Mouse (Mus musculus) kidney, adult 2 months (tissue): ENCODE data around the gene Ajm1. TPM values are rescaled to one million over a fixed set of nuclear protein-coding genes. Genes with fewer than 3 reads are reported as not detected.

Experiments
- DNase-seq: peaks from one replicate; pipeline ENCODE4 v3.0.0; 2021
- H3K27ac ChIP-seq: fragments of 200-500 bp; 2 replicates; pipeline ENCODE4 v1.5.1; 2012; ENCODE audit warnings: low read depth, low read length, control low read depth, inconsistent platforms; ENCODE audit not compliant: insufficient read depth
- H3K27me3 ChIP-seq: fragments of 200-500 bp; replicated peaks from 2 replicates; pipeline ENCODE4 v1.6.1; 2012; ENCODE audit warnings: mild to moderate bottlenecking, moderate library complexity, low read length, inconsistent platforms; ENCODE audit not compliant: control insufficient read depth, insufficient read depth
- H3K36me3 ChIP-seq: fragments of 200-500 bp; 2 replicates; pipeline ENCODE4 v1.6.1; 2012; ENCODE audit warnings: mild to moderate bottlenecking, moderate library complexity, low read length, inconsistent platforms; ENCODE audit not compliant: control insufficient read depth, insufficient read depth
- H3K4me1 ChIP-seq: fragments of 200-500 bp; 2 replicates; pipeline ENCODE4 v1.6.1; 2011; ENCODE audit warnings: low read length; ENCODE audit not compliant: control insufficient read depth, insufficient read depth
- H3K4me3 ChIP-seq: fragments of 200-500 bp; 2 replicates; pipeline ENCODE4 v1.5.1; 2011; ENCODE audit warnings: mild to moderate bottlenecking, low read depth, low read length, control low read depth; ENCODE audit not compliant: insufficient read depth
- CTCF ChIP-seq: fragments of 200-500 bp; conservative IDR thresholded peaks from 2 replicates; pipeline ENCODE4 v1.5.1; 2011; ENCODE audit warnings: low read depth, mild to moderate bottlenecking, control low read depth, low read length, moderate library complexity, mixed read lengths; ENCODE audit not compliant: insufficient read depth, insufficient read length
- POLR2A ChIP-seq: fragments of 200-500 bp; IDR thresholded peaks from one replicate; pipeline ENCODE4 v1.6.1; 2011; ENCODE audit warnings: low read depth, low read length, control low read depth
- WGBS: fragments of 180-500 bp; shearing (Covaris S2); methylation state at CpG from one replicate; pipeline ENCODE4 v1.1.7; 2018; 5-methylcytosine and 5-hydroxymethylcytosine counted together
- polyA plus RNA-seq: library from polyadenylated mRNA; depleted of rRNA; stranded (reverse); fragments of >200 nt; gene quantifications from 2 replicates; pipeline ENCODE4 v1.2.3, GENCODE M21; 2012

Ajm1 gene
- polyA plus RNA-seq, 1 experiment: 0.36 TPM

GRCm38 (mm10) chr2:25596765-25597510, 15.4 kb upstream of the Ajm1 start:
- WGBS: 91% methylated on average over 5 of the region's 5 CpGs
- H3K27me3 ChIP-seq: no peaks in the 10 kb centered on the region
- H3K4me1 ChIP-seq: no peaks in the 10 kb centered on the region
- TF ChIP-seq POLR2A: no peak
- no peak for TF ChIP-seq CTCF
- H3K27ac ChIP-seq: no peak overlapping the region
- H3K4me3 ChIP-seq: no peak overlapping the region
- H3K36me3 ChIP-seq: peaks cover 3% of the 10 kb centered on the region
- DNase-seq: no peak

- H3K27me3 ChIP-seq: no peaks in the 10 kb centered on the region
- no peak overlapping the region for H3K27ac ChIP-seq
- TF ChIP-seq CTCF (peak; percentile 68), POLR2A (no peak)
- H3K36me3 ChIP-seq: peaks cover 3% of the 10 kb centered on the region
- H3K4me1 ChIP-seq: no peaks in the 10 kb centered on the region
- DNase-seq: peak; percentile 59
- 65% methylated on average over 2 of the region's 2 CpGs for WGBS
- no peak overlapping the region for H3K4me3 ChIP-seq
Measured at GRCm38 (mm10) chr2:25591863-25592262, 10.3 kb upstream of the Ajm1 start.

GRCm38 (mm10) chr2:25588227-25588907, 6.8 kb upstream of the Ajm1 start:
- H3K27ac ChIP-seq: no peak overlapping the region
- H3K4me3 ChIP-seq: no peak overlapping the region
- H3K36me3 ChIP-seq: peaks cover 2% of the 10 kb centered on the region; the same call in 1 of the 2 replicates
- no peaks in the 10 kb centered on the region for H3K4me1 ChIP-seq
- TF ChIP-seq POLR2A: no peak
- TF ChIP-seq CTCF: no peak
- WGBS: 88% methylated on average over 8 of the region's 8 CpGs
- H3K27me3 ChIP-seq: no peaks in the 10 kb centered on the region
- DNase-seq: no peak

GRCm38 (mm10) chr2:25587290-25587689, 5.7 kb upstream of the Ajm1 start:
- no peak overlapping the region for H3K27ac ChIP-seq
- no peaks in the 10 kb centered on the region for H3K27me3 ChIP-seq
- H3K4me1 ChIP-seq: no peaks in the 10 kb centered on the region
- no peak for TF ChIP-seq CTCF
- TF ChIP-seq POLR2A: no peak
- no peaks in the 10 kb centered on the region; the same call in 1 of the 2 replicates for H3K36me3 ChIP-seq
- no peak overlapping the region for H3K4me3 ChIP-seq
- WGBS: 88% methylated on average over 8 of the region's 8 CpGs
- no peak for DNase-seq

- TF ChIP-seq POLR2A (no peak), CTCF (no peak)
- Histone ChIP-seq H3K4me1 (peaks cover 4% of the 10 kb centered on the region), H3K36me3 (no peaks in the 10 kb centered on the region; the same call in 1 of the 2 replicates), H3K27ac (no peak overlapping the region), H3K4me3 (no peak overlapping the region), H3K27me3 (no peaks in the 10 kb centered on the region)
- WGBS: 71% methylated on average over 3 of the region's 3 CpGs
- no peak for DNase-seq
Measured at GRCm38 (mm10) chr2:25585601-25586000, 4.0 kb upstream of the Ajm1 start.

- TF ChIP-seq POLR2A: no peak
- no peak for TF ChIP-seq CTCF
- WGBS: 76% methylated on average over 4 of the region's 4 CpGs
- Histone ChIP-seq H3K27me3 (no peaks in the 10 kb centered on the region), H3K4me3 (no peak overlapping the region), H3K27ac (no peak overlapping the region), H3K4me1 (peaks cover 4% of the 10 kb centered on the region), H3K36me3 (no peaks in the 10 kb centered on the region; the same call in 1 of the 2 replicates)
- no peak for DNase-seq
Measured at GRCm38 (mm10) chr2:25584856-25585255, 3.3 kb upstream of the Ajm1 start.

GRCm38 (mm10) chr2:25584152-25584551, 2.6 kb upstream of the Ajm1 start:
- WGBS: 77% methylated on average over 3 of the region's 3 CpGs
- peaks cover 4% of the 10 kb centered on the region for H3K4me1 ChIP-seq
- H3K27me3 ChIP-seq: 0 out of 2 replicates have a peak, but pooled peaks cover 3% of the 10 kb centered on the region
- H3K36me3 ChIP-seq: no peaks in the 10 kb centered on the region; the same call in 1 of the 2 replicates
- H3K27ac ChIP-seq: no peak overlapping the region
- no peak overlapping the region for H3K4me3 ChIP-seq
- DNase-seq: no peak
- TF ChIP-seq CTCF (no peak), POLR2A (no peak)
